Mouse (Mus musculus) midbrain, embryonic 11.5 days (tissue): Measurements from ENCODE around the gene Ptov1. TPM values are rescaled to one million over a fixed set of nuclear protein-coding genes. Genes with fewer than 3 reads are reported as not detected.

Source experiments
- ATAC-seq: fragments of 200-750 bp; cut with Nextera tagmentation; 2 replicates; pipeline ENCODE4 v1.8.0; 2017; ENCODE audit warnings: moderate TSS enrichment, moderate library complexity; ENCODE audit not compliant: low FRiP score
- DNase-seq: peaks from one replicate; pipeline ENCODE4 v3.0.0; 2015; ENCODE audit warnings: low spot score; ENCODE audit errors: missing footprints
- H3K27ac ChIP-seq: fragments of 300-500 bp; sonication (generic); 2 replicates; pipeline ENCODE4 v1.5.1; 2014; ENCODE audit warnings: low read depth, low read length
- H3K27me3 ChIP-seq: fragments of 300-500 bp; sonication (generic); 2 replicates; pipeline ENCODE4 v1.6.1; 2014; ENCODE audit warnings: mild to moderate bottlenecking, low read length, moderate library complexity, mixed read lengths; ENCODE audit not compliant: control insufficient read depth, insufficient read depth
- H3K36me3 ChIP-seq: fragments of 300-500 bp; sonication (generic); 2 replicates; pipeline ENCODE4 v1.6.1; 2014; ENCODE audit warnings: mild to moderate bottlenecking, low read length, moderate library complexity, mixed read lengths; ENCODE audit not compliant: control insufficient read depth, insufficient read depth
- H3K4me1 ChIP-seq: fragments of 300-500 bp; sonication (generic); 2 replicates; pipeline ENCODE4 v1.6.1; 2014; ENCODE audit warnings: low read length; ENCODE audit not compliant: control insufficient read depth, insufficient read depth
- H3K4me2 ChIP-seq: fragments of 300-500 bp; sonication (generic); 2 replicates; pipeline ENCODE4 v1.6.1; 2014; ENCODE audit warnings: mild to moderate bottlenecking, moderate library complexity
- H3K4me3 ChIP-seq: fragments of 300-500 bp; sonication (generic); 2 replicates; pipeline ENCODE4 v1.5.1; 2014; ENCODE audit warnings: low read depth, low read length
- H3K9ac ChIP-seq: fragments of 300-500 bp; sonication (generic); 2 replicates; pipeline ENCODE4 v1.6.1; 2014; ENCODE audit warnings: low read length
- H3K9me3 ChIP-seq: fragments of 300-500 bp; sonication (generic); 2 replicates; pipeline ENCODE4 v1.6.1; 2016; ENCODE audit warnings: low read length; ENCODE audit not compliant: control insufficient read depth
- WGBS: fragments of 180-500 bp; shearing (Covaris S2); extraction: QIAGEN DNeasy Blood & Tissue Kit; methylation state at CpG from one replicate; pipeline ENCODE4 v1.1.7; 2014; 5-methylcytosine and 5-hydroxymethylcytosine counted together
- polyA plus RNA-seq: library from polyadenylated mRNA; unstranded; fragments of >200 nt; fragmentation: Nextera tagmentation; extraction: Ambion mirVana; gene quantifications from 2 replicates; pipeline ENCODE4 v1.2.1, GENCODE M21; 2014

Gene Ptov1
- polyA plus RNA-seq, 1 experiment from 2014 or later, result 350 TPM

DNA sequence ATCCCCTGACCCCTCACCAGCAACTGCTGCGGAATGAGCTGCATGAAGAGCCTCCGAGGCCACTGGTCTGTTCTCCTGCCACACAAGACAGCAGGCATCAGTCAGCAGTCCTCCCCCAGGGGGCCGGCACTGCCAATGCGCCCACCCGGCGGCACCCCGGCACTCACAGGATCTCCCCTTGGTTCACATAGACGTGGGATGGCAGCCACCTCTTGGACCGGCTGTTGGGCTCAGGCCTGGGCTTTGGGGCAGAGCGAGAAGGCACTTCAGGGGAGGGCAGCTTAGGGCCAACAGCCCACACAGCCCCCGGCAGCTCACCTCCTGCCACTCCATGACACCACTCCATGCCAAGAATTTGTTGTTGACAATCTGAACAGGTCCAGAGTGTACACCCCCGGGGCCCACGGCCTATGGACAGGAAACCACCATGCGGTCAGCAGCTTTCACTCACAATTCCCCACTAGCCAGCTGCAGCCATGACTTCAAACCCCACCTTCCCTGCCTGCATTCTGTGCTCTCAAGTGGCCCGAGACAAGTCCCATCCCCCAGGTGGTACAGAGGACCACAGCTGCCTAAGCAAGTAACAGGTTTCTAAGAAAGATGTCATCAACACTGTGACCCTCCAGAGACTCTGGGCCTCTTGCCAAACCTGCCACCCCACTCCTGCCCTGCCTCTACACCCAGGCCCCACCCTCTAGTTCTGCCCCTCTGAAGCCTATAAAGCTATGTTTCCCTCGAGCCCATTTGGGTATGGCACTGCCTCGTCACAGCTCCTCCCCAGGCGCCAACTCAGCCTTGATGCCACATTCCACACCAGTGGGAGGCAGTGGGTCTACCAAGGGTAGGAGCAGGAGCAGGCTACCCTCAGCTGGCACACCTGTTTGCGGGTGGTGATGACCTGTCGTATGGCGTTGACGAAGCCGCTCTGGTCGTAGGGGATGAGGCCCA, 4.7 kb downstream of the Ptov1 start:
- Histone ChIP-seq H3K27me3 (no peaks in the 10 kb centered on the region), H3K9me3 (no peaks in the 10 kb centered on the region), H3K4me3 (no peak overlapping the region), H3K27ac (no peak overlapping the region), H3K4me2 (no peak overlapping the region), H3K9ac (no peak overlapping the region), H3K4me1 (peaks cover 24% of the 10 kb centered on the region), H3K36me3 (peaks cover 26% of the 10 kb centered on the region)
- no peak for ATAC-seq
- WGBS, result 88% methylated on average over 24 of the region's 24 CpGs
- DNase-seq, result peak; percentile 83

DNA sequence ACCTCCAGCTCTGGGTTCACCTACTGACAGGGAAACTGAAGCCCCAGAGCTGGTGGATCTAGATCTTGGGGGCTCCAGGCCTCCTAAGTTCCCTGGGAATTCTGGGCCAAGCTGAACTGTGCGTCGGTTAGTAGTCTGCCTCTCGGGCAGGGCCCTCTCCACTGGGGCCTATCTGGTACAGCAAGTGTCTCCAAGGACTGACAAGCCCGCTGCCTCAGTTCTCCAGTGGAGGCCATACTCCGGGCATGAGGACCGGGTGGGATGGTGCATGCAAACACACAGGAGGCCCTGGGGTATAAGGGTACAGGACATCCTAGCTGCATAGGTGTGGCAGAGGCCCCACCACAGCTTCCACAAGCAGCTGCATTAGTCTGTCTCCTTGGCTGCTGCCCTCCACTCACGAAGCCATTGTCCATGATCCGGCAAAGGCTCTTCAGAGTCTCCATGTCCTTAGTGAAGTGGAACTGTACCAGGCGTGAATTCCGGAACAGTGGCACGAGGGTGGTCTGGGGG, 5.5 kb downstream of the Ptov1 start:
- Histone ChIP-seq H3K9ac (no peak overlapping the region), H3K36me3 (peaks cover 26% of the 10 kb centered on the region), H3K9me3 (no peaks in the 10 kb centered on the region), H3K4me3 (no peak overlapping the region), H3K27me3 (no peaks in the 10 kb centered on the region), H3K4me1 (peaks cover 24% of the 10 kb centered on the region), H3K27ac (no peak overlapping the region), H3K4me2 (no peak overlapping the region)
- DNase-seq (peak; percentile 84), ATAC-seq (no peak)
- WGBS, result 94% methylated on average over 11 of the region's 11 CpGs

DNA sequence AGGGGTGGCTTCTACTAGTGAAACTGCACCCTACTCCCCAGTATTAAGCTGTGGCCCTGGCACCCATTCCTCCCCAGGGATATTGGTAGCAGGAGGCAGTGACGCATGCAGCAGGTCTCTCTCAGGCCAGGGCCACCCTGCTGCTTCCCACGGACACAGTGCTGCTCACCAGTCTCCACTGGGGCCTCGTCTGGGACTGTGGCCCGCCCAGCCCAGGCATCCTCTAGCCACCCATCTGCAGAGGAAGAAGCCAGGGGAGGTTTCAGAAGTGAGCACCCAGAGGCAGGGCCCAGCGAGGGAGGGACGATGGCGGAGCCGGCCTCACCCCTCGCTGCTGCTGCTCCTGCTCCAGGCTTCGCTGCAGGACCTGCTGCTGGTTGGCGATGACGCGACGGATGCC, 6.4 kb downstream of the Ptov1 start:
- Histone ChIP-seq H3K36me3 (peaks cover 26% of the 10 kb centered on the region), H3K4me3 (no peak overlapping the region), H3K9ac (no peak overlapping the region), H3K27ac (no peak overlapping the region), H3K4me2 (no peak overlapping the region), H3K4me1 (peaks cover 25% of the 10 kb centered on the region), H3K27me3 (no peaks in the 10 kb centered on the region), H3K9me3 (no peaks in the 10 kb centered on the region)
- peak; percentile 80 for DNase-seq
- ATAC-seq, result no peak
- 90% methylated on average over 14 of the region's 14 CpGs for WGBS

DNA sequence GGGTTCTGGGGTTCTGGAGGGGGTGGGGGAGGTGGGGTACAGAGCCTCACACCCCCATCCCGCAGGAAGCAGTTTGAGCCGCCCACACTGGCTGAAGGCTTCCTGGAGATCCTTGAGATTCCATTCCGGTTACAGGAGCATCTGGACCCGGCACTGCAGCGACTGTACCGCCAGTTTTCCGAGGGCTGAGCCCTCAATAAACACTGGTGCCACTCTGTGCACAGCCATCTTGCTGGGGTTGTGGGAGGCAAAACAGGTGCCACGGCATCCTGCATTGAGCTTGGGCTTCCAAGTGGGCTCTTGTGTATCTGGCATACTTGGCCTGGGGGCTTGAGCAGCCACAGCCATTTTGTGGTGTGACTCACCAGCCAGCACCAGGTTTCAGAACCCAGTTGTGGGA, 7.2 kb downstream of the Ptov1 start:
- H3K9ac ChIP-seq, result no peak overlapping the region
- WGBS, result 93% methylated on average over 8 of the region's 8 CpGs
- H3K4me3 ChIP-seq, result no peak overlapping the region
- H3K27me3 ChIP-seq, result no peaks in the 10 kb centered on the region
- DNase-seq, result peak; percentile 85
- H3K27ac ChIP-seq, result no peak overlapping the region
- no peak for ATAC-seq
- peaks cover 26% of the 10 kb centered on the region for H3K36me3 ChIP-seq
- no peaks in the 10 kb centered on the region for H3K9me3 ChIP-seq
- H3K4me2 ChIP-seq, result no peak overlapping the region
- peaks cover 24% of the 10 kb centered on the region for H3K4me1 ChIP-seq

DNA sequence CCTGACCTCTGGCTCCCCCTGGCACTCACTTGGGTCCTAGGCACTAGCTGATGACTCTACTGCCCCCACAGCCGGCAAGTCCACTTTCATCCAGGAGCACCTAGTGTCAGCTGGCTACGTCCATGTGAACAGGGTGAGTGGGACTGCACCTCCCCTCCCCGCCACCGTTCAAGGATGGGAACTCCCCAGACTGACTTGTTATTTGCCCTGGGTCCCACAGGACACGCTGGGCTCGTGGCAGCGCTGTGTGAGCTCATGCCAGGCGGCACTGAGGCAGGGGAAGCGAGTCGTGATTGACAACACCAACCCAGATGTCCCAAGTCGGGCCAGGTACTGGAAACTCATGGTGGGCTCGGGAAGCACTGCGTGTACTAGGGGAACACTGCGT, 8.2 kb downstream of the Ptov1 start:
- WGBS, result 86% methylated on average over 14 of the region's 14 CpGs
- H3K4me1 ChIP-seq, result peaks cover 16% of the 10 kb centered on the region

DNA sequence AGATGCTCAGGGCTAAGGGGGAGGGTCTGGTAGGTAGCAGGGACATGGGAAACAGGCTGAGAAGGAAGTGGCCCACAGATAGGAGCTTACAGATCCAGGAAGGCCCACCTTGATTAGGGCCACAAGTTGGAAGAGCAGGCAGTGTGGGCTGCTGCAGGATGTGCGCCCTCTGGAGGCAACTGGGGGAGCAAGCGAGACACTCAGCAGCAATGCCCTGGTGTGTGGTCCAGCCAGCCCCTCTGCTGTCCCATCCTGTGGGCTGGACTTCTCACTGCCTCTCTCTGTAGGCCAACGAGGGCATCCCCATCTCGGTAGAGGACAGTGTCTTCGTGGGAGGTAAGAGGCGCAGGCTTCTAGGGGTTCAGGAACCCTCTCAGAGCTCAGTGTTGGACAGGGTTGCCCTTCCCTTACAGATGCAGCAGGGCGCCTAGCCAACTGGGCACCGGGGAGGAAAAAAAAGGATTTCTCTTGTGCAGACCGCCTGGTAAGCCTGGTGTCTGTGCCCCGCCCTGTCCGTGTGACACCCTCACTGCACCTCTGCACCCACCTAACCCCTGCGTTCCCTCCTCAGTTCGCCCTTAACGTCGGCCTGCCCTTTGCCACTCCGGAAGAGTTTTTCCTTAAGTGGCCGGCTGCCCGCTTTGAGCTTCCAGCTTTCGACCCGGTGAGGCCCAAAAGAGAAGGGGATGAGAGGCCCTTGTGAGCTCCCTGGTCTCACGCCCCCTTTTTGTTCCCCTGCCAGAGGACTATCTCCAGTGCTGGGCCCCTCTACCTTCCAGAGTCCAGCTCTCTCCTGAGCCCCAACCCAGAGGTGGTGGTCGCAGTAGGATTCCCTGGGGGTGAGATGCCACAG, 8.8 kb downstream of the Ptov1 start:
- peaks cover 15% of the 10 kb centered on the region for H3K4me1 ChIP-seq
- ATAC-seq, result peak; percentile 56
- peak; percentile 94 for DNase-seq
- H3K9ac ChIP-seq, result no peak overlapping the region
- WGBS, result 61% methylated on average over 22 of the region's 22 CpGs
- H3K9me3 ChIP-seq, result no peaks in the 10 kb centered on the region
- H3K27me3 ChIP-seq, result no peaks in the 10 kb centered on the region
- H3K4me3 ChIP-seq, result peak overlapping the region; percentile 5; the same call in 1 of the 2 replicates
- H3K36me3 ChIP-seq, result peaks cover 24% of the 10 kb centered on the region
- no peak overlapping the region; the same call in 1 of the 2 replicates for H3K4me2 ChIP-seq
- peak overlapping the region; percentile 20 for H3K27ac ChIP-seq

More for the DNA sequence above, 8.2 kb downstream of the Ptov1 start:
- no peaks in the 10 kb centered on the region for H3K27me3 ChIP-seq
- no peak overlapping the region for H3K9ac ChIP-seq
- no peak overlapping the region for H3K4me3 ChIP-seq
- H3K4me2 ChIP-seq, result no peak overlapping the region
- H3K27ac ChIP-seq, result no peak overlapping the region; the same call in 1 of the 2 replicates
- H3K9me3 ChIP-seq, result no peaks in the 10 kb centered on the region
- ATAC-seq, result no peak
- no peak for DNase-seq
- H3K36me3 ChIP-seq, result peaks cover 26% of the 10 kb centered on the region

DNA sequence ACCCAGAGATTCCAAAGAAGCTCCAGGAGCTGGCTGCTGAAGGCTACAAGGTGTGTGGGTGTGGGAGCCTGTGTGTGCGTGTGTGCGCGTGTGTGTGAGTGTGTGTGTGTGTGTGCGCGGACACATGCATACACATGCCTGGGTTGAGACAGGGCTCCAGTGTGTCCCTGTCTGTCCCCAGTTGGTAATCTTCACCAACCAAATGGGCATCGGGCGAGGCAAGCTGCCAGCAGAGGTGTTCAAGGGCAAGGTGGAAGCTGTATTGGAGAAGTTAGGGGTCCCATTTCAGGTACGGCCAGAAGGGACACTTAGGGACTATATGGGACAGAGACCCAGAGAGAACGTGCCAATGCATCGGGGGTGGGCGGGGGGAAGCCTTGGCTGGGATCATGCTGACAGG, 9.7 kb downstream of the Ptov1 start:
- Histone ChIP-seq H3K4me3 (no peak overlapping the region), H3K9ac (no peak overlapping the region), H3K27me3 (no peaks in the 10 kb centered on the region), H3K9me3 (no peaks in the 10 kb centered on the region), H3K4me1 (peaks cover 18% of the 10 kb centered on the region), H3K27ac (no peak overlapping the region), H3K36me3 (peaks cover 20% of the 10 kb centered on the region), H3K4me2 (no peak overlapping the region)
- 89% methylated on average over 11 of the region's 11 CpGs for WGBS
- DNase-seq (no peak), ATAC-seq (no peak)

DNA sequence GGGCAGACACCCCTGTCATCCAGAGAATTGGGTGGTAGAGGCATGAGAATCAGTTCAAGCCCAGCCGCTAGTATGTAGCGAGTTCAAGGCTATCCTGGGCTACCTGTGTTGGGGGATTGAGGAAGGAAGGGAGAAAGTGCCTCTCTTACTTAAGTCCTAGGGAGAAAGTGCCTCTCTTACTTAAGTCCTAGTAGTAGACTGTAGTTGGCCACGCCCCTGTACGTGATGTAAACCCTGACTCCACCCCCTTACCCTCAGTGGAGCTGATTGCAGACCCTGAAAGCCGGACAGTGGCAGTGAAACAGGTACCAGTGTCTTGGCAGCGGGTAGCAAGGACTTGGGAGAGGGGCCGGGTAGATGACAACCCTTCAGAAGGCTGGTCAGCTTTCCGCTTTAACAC, 11.7 kb downstream of the Ptov1 start:
- Histone ChIP-seq H3K27me3 (no peaks in the 10 kb centered on the region), H3K4me3 (peak overlapping the region; percentile 72), H3K9me3 (no peaks in the 10 kb centered on the region), H3K9ac (peak overlapping the region; percentile 81), H3K27ac (no peak overlapping the region), H3K4me2 (peak overlapping the region; percentile 95), H3K4me1 (peaks cover 29% of the 10 kb centered on the region), H3K36me3 (peaks cover 3% of the 10 kb centered on the region)
- whole genome bisulfite sequencing, result 31% methylated on average over 8 of the region's 8 CpGs
- ATAC-seq (no peak), DNase-seq (no peak)
